Comparison of ENCODE assay signal across 12 mouse cellular contexts in genomic region chr4:34328151-34328785, GRCm38 (mm10).
DNase-seq lines count a peak whose midpoint lies in the region; ATAC-seq and TF ChIP-seq lines count a peak whose summit lies in the region.
"Had no signal": no experiment of that assay in that cellular context is flagged by ENCODE, and none has a peak within 500 bp of the region (broad histone marks: within the 10 kb centered on the region; RNA-seq: fewer than 3 reads in every experiment).

No protein-coding gene starts in this region.

- intact Hi-C loops in left cerebral cortex, postnatal 14 days (cut with DNase I): no loop called here

- DNase-seq in cerebellum, postnatal 14 days: peak; percentile 15 to 25
- DNase-seq in cerebellum, adult 9-11 months: no peak
- DNase-seq in layer of hippocampus, adult 2 months (ENCODE audit: low spot score in 2 of 2): no peak
- DNase-seq in layer of hippocampus, postnatal 14 days (ENCODE audit: low spot score in 2 of 2): no peak
- peak; percentile 38 for DNase-seq in limb, embryonic 14.5 days (ENCODE audit: low spot score)
- no peak for DNase-seq in adrenal gland, postnatal 36 days
- no peak for DNase-seq in left cerebral cortex, postnatal 14 days (ENCODE audit: low spot score in 2 of 2)
- DNase-seq: adrenal gland, adult 2 months; cerebellum, postnatal 36 days; liver, embryonic 13.5 days had no signal

- peak overlapping the region; percentile 22 for H3K4me3 ChIP-seq in layer of hippocampus, adult 2 months
- H3K4me3 ChIP-seq in forebrain, embryonic 16.5 days (replicated peaks; ENCODE audit: low read length): peak overlapping the region; percentile 8; the same call in 1 of the 2 replicates
- peak overlapping the region; percentile 8; the same call in 1 of the 2 replicates for H3K4me3 ChIP-seq in limb, embryonic 14.5 days (replicated peaks; ENCODE audit: low read length)
- H3K4me3 ChIP-seq: liver, embryonic 13.5 days had no signal

- H3K4me1 ChIP-seq in forebrain, embryonic 16.5 days (replicated peaks; ENCODE audit: control insufficient read depth, insufficient read depth, low read length): peaks cover 10% of the 10 kb centered on the region; the same call in 1 of the 2 replicates
- H3K4me1 ChIP-seq in limb, embryonic 14.5 days (ENCODE audit: control insufficient read depth, insufficient read depth, low read length): peaks cover 8% of the 10 kb centered on the region
- H3K4me1 ChIP-seq: liver, embryonic 13.5 days had no signal

- TF ChIP-seq POLR2A in limb, embryonic 14.5 days (IDR thresholded peaks at IDR 0.05; ENCODE audit: borderline replicate concordance, extremely low read depth, insufficient read depth, insufficient read length): no peak

- H3K4me2 ChIP-seq in forebrain, embryonic 16.5 days (ENCODE audit: low read length): peak overlapping the region; percentile 38
- peak overlapping the region; percentile 41 for H3K4me2 ChIP-seq in limb, embryonic 14.5 days (replicated peaks; ENCODE audit: low read depth, low read length, severe bottlenecking)
- H3K4me2 ChIP-seq: liver, embryonic 13.5 days had no signal

- no peaks in the 10 kb centered on the region for H3K36me3 ChIP-seq in forebrain, embryonic 16.5 days (ENCODE audit: control insufficient read depth, insufficient read depth)
- no peaks in the 10 kb centered on the region for H3K36me3 ChIP-seq in limb, embryonic 14.5 days (ENCODE audit: control insufficient read depth, insufficient read depth, low read length)
- H3K36me3 ChIP-seq: G1E; liver, embryonic 13.5 days had no signal

- TF ChIP-seq CTCF in layer of hippocampus, adult 2 months (conservative IDR thresholded peaks at IDR 0.05): no peak

- no peaks in the 10 kb centered on the region for H3K27me3 ChIP-seq in forebrain, embryonic 16.5 days (replicated peaks; ENCODE audit: control insufficient read depth, insufficient read depth, low read length)
- H3K27me3 ChIP-seq in limb, embryonic 14.5 days (ENCODE audit: control insufficient read depth, insufficient read depth, low read length): no peaks in the 10 kb centered on the region
- H3K27me3 ChIP-seq: liver, embryonic 13.5 days had no signal

- H3K27ac ChIP-seq in layer of hippocampus, adult 2 months: no peak overlapping the region
- H3K27ac ChIP-seq in forebrain, embryonic 16.5 days (ENCODE audit: low read length): peak overlapping the region; percentile 23; the same call in 1 of the 2 replicates
- H3K27ac ChIP-seq in limb, embryonic 14.5 days (replicated peaks; ENCODE audit: low read depth, low read length): no peak overlapping the region
- H3K27ac ChIP-seq: liver, embryonic 13.5 days had no signal

- H3K9ac ChIP-seq in forebrain, embryonic 16.5 days (replicated peaks; ENCODE audit: low read depth, low read length): no peak overlapping the region
- no peak overlapping the region for H3K9ac ChIP-seq in limb, embryonic 14.5 days (ENCODE audit: low read depth, low read length, severe bottlenecking)
- H3K9ac ChIP-seq: liver, embryonic 13.5 days had no signal

- H3K9me3 ChIP-seq in forebrain, embryonic 16.5 days (ENCODE audit: control insufficient read depth, low read length): no peaks in the 10 kb centered on the region
- no peaks in the 10 kb centered on the region for H3K9me3 ChIP-seq in limb, embryonic 14.5 days (ENCODE audit: control insufficient read depth, low read length)
- H3K9me3 ChIP-seq: G1E; liver, embryonic 13.5 days had no signal

- WGBS in forebrain, embryonic 16.5 days: 45% methylated on average over 19 of the region's 19 CpGs
- WGBS in limb, embryonic 14.5 days: 46% methylated on average over 19 of the region's 19 CpGs

- peak; percentile 45; the same call in 1 of the 2 replicates for ATAC-seq in forebrain, embryonic 16.5 days
- ATAC-seq in limb, embryonic 14.5 days (ENCODE audit: low FRiP score, low read depth): peak; percentile 62; the same call in 1 of the 2 replicates

Comparison
In these comparisons a context has a peak if more than half of its experiments do, and no peak if none do; other contexts are left out.
1. DNase-seq: peak in cerebellum, postnatal 14 days (2 of 2) and limb, embryonic 14.5 days (single experiment); none in cerebellum, adult 9-11 months (single experiment), layer of hippocampus, adult 2 months (0 of 2), layer of hippocampus, postnatal 14 days (0 of 2), adrenal gland, postnatal 36 days (0 of 2) and left cerebral cortex, postnatal 14 days (0 of 2).
2. Peak in every context shown above with its lines, with median percentiles within 50 percentile points of each other: H3K4me3 ChIP-seq.